Mouse (Mus musculus): Measurements from ENCODE around the gene Slc9a7.
A peak's percentile ranks its signal among the peaks of the same experiment; 100 is the strongest.

Slc9a7 gene

DNA sequence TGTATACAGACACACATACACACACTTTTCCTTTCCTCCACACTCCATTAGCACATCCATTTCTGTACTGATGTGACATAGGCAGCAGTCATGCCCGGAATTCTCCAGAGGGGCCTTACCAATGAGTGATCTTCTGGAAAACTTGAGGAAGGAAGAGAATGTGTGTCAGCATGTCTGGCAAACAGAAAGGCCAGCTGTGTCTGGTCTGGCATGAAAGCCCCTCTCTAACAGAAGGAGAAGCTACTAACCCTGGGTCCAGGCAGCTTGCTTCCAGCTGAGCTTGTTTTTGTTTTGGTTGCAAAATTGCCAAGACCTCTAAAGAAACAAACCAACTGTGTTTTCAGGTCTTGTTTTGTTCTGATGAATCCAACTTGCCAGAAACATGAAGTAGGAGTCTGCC lies 162.1 kb downstream of the Slc9a7 start:
- DNase-seq: peak; percentile 18 to 32

- peak; percentile 16 to 19 for DNase-seq
Measured at GRCm38 (mm10) chrX:20128951-20129350, 162.7 kb downstream of the Slc9a7 start.

DNA sequence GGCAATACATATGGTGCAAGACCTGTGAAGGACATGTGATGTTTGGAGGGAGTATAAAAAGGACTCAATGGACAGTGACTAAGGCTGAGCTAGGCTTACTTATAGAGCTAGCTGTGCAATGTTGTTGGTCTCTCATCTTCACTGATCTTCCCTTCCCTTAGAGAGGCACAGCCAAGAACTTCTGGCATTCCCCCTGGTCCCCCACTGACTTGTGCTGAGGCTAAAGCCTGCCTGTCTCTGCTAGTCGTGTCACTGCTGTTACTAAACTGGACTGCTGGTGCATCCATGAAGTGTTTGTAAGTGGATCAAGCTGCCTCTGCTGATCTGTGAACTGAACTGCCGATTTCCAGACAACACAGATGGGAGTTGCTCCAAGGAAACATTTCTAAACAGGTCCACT lies 166.1 kb downstream of the Slc9a7 start:
- peak; percentile 72 to 84 for DNase-seq

- DNase-seq: no peak
Measured at GRCm38 (mm10) chrX:20117717-20118116, 173.9 kb downstream of the Slc9a7 start.

DNA sequence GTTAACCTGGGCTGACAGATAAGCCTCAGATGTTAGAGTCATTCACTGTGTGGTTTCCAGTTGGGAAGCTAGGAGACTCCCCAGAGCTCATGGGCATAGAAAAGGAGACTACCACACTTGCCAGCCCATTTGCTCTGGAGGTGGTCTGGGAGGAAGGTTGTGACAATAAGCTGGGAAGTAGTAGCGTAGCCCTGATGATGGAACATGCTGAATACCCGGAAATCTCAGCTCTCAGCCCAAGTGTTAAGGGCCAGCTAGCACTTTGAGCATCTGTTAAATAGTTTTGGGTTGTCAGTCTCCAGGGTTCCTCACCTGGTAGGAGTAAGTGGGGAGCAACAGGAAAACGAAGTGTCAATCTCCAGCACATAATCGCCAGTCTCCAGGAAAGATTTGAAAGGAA lies 221.4 kb downstream of the Slc9a7 start:
- no peak for DNase-seq

GRCm38 (mm10) chrX:20066636-20067035 lies 225.0 kb downstream of the Slc9a7 start:
- DNase-seq: peak; percentile 6 to 19

- DNase-seq: peak; percentile 63 to 64
Measured at GRCm38 (mm10) chrX:20061764-20062480, 229.7 kb downstream of the Slc9a7 start.

GRCm38 (mm10) chrX:20060769-20061315 lies 230.8 kb downstream of the Slc9a7 start:
- peak; percentile 35 to 47 for DNase-seq

DNA sequence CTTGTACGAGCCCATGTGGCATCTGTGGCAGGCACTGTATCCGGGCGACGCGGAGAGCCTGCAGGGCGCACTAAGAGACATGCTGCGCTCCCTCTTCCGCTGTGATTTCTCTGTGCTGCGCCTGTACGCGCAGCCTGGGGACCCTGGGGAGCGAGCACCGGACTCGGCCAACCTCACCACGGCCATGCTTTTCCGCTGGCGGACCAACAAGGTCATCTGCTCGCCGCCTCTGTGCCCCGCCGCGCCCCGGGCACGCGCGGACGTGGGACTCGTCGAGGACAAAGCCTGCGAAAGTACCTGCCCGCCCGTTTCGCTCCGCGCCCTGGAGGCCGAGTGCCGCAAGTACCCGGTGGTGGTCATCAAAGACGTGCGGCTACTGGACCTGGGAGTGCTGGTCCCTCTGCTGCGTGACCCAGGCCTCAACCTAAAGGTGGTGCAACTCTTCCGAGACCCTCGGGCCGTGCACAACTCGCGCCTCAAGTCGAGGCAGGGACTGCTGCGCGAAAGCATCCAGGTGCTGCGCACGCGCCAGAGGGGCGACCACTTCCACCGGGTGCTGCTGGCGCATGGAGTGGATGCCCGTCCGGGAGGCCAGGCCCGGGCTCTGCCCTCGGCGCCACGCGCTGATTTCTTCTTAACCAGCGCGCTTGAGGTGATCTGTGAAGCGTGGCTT lies 231.4 kb downstream of the Slc9a7 start:
- DNase-seq: peak; percentile 41 to 46

DNA sequence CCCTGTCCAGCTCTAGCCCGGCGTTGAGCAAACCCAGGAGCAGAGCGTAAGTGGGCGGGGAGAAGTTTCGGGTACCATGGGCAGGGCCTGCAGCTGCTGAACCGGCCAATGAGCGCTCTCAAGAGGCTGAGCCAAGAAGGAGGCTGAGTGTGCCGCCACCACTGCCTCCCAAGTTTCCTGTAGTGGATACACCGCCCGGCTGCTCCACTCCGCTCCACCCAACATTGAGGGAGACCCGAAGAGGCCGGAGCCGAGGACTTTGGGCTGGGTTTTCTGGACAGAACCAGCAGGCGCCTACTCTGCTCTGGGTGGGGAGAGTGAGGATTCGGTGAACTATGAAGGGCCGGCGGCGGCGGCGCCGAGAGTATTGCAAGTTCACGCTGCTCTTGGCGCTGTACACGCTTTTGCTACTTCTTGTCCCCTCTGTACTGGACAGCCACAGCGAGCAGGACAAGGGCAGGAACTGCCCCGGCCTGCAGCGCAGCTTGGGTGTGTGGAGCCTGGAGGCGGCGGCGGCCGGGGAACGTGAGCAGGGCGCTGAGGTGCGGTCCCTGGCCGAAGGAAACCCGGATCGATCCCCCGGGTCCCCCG lies 232.1 kb downstream of the Slc9a7 start, which contains the start of gene Chst7:
Gene Chst7, plus strand, starts transcription at position 180 of the 591 bp plus-strand sequence.
- peak; percentile 44 to 55 for DNase-seq

All from cerebellum, postnatal 10 days (tissue).